Mouse (Mus musculus) CH12.LX (cell line): ENCODE data around the gene Tmx1.

Experiments
- EP300 ChIP-seq: IDR thresholded peaks from 2 replicates; pipeline ENCODE4 v1.6.1; 2011; ENCODE audit warnings: low read length, improper control_type of control experiment
- ZC3H11A ChIP-seq: IDR thresholded peaks from 2 replicates; pipeline ENCODE4 v1.6.1; 2012; ENCODE audit warnings: low read depth, mild to moderate bottlenecking, inconsistent platforms, low read length, improper control_type of control experiment

GRCm38 (mm10) chr12:70498091-70498490 lies 45.2 kb downstream of the Tmx1 start:
- TF ChIP-seq ZC3H11A (no peak), EP300 (no peak)
